Mouse (Mus musculus): ENCODE data around the gene Gcnt1. TPM values are rescaled to one million over a fixed set of nuclear protein-coding genes. Genes with fewer than 3 reads are reported as not detected.

Gene Gcnt1
- 1 to 10 TPM; 1.5 to 2.5 TPM for total RNA-seq (2021)
- long read RNA-seq, experiment 1 = 0 reads
- long read RNA-seq, experiment 2 = 0 reads

DNA sequence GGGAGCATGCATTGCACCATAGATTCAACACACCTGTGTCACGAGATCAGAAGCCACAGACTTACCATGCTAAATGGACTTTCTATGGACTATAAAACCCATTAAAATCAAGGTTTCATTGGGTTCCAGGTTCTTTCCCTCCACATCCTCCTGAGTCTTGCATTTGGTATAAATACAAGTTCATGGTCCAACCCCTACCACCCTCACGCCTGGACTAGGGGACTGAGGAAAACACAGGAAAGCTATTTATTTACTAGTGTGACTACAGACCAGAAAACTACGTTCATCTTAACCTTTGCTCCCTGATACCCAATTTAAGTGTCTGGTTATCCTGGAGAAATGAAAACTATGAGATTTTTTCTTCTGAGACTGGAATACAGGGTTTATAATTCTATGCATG lies at the start of gene Gcnt1:
TSS of gene Gcnt1 (minus strand) at position 144 of the 400 bp plus-strand sequence.
- DNase-seq = no peak

DNA sequence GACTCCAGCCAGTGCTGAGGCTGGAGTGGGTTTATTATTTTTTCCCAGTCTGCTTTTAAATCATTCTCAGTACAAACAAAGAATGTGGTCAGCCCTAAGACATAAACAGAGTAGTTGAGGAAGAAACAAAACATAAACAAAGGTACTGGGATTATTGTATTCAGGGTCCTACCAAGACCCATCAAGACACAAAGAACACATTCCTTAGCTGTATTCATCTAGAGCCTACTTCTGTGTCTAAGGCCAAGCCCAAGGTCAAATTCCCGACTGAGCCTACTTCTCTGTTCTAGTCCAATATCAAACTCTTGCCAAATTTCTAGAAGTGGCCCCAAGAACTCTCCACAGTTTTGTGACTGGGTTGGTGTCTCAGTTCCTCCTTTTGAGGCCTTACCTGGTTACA lies 45.2 kb upstream of the Gcnt1 start:
- no peak for DNase-seq

DNA sequence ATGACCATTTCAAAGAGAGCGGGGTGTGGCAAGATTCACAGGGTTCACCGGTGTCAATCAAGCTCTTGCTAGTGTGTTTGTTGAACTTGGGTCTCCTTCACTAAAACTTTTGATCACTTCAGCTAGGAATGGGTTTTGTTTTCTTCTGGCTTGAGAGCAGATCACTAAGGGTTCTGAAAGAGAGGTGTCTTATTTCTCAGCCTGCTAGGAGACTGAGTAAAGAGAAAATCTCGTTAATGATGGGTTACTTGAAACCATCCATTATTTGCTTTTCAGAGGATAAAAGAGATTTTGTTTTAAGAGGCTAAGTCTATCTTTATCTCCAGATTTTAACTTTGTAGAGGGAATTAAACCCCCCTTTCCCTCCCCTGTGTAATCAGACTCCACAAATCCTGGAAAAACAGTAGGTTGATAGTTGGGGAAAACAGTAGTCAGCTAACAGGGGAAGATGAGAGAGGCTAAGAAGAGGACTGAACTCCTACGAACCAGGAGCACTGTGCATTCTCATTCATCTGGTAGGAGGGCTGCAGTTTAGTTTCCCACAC lies 40.3 kb upstream of the Gcnt1 start:
- DNase-seq = no peak

DNA sequence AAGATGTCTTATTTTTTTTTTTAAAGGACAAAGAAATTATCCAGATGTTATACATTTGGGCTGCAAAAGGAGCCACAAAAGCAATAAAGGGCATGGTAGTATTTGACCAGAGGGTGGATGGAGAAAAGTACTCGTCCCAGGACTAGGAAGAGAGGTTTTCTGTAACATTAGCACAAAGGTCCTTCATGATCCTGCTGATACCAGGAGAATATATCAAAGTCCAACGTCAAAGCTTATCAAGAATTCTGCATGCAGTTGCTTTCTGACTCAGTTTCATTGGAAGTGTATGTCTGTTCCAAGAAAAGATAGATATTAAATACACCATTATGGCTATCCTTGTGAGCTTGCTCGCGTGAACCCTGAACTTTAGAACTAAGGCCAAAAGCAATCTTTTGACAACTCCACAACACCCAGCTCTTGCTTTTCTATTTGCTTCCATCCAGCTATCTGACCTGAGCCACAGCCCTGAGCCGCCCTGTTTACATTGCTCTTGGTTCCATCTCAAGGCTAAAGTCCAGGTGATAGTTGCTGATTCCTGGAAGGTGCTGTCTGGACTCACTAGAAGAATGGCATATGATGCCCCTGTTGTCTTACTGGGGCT lies 37.9 kb upstream of the Gcnt1 start:
- DNase-seq = no peak

DNA sequence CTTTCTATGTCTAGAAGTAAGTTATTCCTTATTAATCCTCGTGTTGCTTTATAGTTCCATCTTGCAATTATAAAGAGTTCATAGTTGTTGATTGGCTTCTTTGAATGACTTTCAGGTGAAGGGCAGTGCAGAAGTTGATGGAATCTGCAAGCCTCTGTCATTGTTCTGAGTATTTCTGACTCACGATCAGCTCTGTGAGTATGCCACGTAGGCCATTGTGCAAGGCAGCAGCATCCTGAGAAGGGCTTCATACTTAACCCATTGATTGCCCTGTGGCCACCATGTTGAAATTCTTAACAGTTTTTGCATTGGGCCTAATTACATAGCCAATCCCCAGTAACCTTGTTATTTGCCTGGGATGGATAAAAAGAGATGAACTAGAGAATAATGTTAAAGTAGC lies 36.7 kb upstream of the Gcnt1 start:
- DNase-seq = peak in 1 of 2 experiments; percentile 40

DNA sequence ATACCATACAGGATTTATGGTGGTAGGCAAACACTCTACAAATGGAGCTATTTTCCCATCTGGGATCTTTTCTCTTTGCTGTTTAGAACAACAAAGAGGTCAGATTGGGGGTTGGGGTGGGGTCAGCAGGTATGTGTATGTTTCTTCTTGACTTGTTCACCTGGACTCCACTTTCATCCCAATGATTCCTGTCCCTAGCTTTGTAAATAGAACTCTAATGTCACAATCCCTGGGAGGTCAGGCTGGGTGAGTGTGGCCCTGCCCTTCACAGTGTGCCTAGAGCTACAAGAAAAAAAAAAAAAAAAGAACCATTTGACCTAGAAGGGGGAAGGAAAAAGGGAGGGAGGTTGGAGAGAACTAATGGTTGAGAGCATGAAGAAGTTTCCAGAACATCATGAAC lies 35.9 kb upstream of the Gcnt1 start:
- peak in 1 of 2 experiments; percentile 40 for DNase-seq

DNA sequence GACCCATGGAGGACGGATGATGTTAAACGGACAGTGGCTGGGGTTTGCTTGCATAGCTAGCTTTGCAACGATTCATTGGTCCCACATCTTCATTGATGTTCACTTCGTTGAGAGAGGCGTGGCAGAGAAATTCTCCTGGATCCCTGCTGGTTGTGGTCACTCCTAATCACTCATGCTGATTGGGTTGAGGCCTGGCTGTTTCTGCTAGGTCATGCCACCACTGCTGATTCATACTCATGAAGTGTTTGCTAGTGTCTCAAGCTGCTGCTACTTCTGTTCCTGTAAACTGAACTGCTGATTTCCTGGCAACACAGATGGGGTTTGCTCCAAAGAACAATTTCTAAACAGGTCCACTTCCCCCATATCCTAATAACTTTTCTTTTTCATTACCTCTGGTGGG lies 34.2 kb upstream of the Gcnt1 start:
- no peak for DNase-seq

DNA sequence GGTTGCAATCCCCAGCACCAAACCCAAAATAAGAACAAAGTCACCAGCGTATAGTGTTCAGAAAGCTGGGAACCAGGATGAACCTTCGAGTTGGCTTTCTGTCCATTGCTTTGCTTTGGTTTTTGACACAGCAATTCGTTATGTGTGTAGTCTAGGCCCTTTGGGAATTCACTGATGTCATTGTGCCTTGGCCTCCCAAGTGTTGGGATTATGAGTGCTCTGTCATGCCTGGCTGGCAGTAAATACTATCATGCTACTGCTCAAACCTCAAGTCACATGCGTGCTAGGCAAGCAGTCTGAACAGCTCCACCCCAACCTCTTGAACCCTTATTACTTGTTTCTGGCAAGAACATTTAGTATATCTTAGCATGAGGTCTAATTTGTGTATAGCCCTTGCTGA lies 30.5 kb upstream of the Gcnt1 start:
- no peak for DNase-seq

DNA sequence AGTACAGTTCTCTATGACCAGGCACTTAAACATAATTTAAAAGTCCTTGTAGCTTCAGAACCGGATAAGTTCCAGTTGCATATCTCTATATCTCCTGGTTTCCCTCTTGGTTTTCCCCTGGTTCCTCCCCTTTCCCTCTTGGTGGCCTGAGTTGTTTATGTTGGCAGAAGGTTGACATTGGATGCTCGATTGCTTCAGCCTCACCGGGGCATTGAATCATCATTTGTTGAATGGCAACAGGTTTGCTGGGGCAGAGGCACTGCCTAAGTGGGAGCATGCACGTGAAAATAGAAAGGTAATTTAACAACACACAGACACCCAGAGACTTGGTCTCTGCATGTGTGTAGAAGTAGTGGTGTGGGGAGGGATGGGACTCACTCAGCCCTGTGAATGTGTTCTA lies 27.9 kb upstream of the Gcnt1 start:
- peak in 1 of 2 experiments; percentile 28 for DNase-seq

DNA sequence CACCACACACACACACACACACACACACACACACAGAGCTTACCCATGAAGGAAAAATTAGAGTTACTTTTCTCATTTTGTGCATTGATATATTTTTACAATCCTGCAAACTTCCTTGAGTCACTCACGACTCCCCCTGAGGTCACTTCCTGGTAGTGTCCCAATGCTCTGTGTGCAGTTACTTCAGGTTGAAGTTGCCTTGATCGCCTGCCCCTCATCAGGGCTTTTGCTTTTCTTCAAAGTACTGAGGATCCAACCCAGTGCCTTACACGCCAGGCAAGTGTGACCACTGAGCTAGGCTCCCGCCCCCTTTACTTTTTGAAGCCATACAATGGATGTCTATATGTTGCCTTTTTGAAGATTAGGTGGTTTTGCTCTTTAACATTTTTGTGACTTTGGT lies 27.3 kb upstream of the Gcnt1 start:
- no peak for DNase-seq

DNA sequence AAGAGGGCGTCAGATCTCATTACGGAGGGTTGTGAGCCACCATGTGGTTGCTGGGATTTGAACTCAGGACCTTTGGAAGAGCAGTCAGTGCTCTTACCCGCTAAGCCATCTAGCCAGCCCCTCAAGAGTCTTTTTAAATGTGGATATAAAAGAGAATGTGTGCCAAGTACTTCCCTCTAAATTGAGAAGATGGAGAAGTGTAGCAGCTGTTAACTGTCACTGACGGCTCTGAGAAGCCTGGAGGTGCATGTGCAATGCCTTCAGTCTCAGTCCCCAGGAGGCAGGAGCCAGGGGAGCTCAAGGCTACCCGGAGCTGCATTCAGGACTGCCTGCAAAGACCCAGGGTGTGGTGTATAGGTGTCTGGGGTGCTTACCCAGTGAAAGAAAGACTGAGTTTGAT lies 25.3 kb upstream of the Gcnt1 start:
- DNase-seq = no peak

DNA sequence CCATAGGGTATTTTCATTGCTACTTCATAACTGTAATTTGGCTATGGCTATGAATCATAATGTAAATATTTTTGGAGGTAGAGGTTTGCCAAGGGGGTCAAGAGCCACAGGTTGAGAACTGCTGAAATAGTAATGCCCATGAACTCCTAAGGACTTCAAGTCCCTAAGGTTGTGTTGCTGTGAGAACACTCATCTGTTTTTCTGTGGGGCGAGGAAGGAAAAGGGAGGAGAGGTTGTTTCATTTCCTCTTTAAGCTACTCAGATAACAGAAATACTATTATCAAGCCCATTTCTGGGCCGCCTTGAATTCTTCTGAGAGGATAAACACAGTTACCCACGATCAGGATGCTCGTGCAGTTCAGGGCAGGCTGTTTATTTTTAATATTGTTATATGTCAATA lies 24.2 kb upstream of the Gcnt1 start:
- DNase-seq = no peak

DNA sequence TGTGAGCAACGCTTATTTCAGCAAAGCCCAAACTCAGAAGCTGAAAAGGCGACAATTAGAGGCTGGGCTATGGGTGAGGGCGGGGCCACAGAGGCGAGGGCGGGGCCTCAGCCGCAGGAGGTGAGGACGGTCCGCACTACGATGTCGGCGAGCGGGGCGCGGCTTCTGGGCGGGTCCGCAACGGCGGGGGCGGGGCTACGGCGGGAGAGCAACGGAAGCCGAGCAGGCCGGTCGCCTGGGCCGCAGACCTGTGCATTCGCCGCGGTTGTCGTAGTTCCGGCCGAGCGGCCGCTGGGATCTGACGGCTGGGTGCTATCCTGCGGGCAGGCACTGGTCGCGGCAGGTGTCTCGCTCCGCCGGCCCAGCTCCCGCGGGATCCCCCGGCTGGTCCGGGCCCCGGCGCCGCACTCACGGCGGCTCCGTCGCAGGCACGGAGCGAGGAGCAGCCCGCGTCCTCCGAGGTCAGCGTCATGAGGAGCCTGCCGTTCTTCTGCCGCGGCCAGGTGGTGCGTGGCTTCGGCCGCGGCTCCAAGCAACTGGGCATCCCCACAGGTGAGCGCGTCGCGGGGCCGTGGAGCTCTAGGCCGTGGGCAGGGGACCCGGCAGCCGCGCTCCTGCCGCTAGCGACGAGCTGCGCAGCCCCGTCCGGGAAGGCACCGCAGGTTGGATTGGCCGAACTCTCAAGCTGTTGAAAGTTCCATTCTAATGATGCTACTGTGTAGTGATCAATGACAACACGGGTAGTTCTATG lies 21.4 kb upstream of the Gcnt1 start, which contains the start of gene Rfk:
TSS of gene Rfk (plus strand) at position 203 of the 751 bp plus-strand sequence.
- peak; percentile 95 to 98 for DNase-seq

DNA sequence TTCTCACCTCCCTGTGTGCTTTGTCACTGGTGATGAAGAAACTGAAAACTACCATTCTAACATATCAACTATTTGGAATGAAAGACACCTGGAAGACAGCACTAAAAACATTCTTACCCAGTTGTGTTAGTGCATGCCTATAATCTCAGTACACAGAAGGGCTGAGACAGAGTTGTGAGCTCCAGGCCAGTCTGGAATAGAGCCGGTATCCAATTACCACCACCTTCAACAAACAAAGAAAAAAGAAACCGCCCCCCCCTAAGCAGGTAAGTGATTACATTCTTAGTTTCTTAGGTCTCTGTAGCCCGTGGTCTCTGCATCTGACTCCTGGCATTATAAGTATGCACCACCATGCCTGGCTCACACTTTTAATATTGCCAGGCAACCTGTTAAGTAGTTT lies 20.2 kb upstream of the Gcnt1 start:
- DNase-seq = no peak

DNA sequence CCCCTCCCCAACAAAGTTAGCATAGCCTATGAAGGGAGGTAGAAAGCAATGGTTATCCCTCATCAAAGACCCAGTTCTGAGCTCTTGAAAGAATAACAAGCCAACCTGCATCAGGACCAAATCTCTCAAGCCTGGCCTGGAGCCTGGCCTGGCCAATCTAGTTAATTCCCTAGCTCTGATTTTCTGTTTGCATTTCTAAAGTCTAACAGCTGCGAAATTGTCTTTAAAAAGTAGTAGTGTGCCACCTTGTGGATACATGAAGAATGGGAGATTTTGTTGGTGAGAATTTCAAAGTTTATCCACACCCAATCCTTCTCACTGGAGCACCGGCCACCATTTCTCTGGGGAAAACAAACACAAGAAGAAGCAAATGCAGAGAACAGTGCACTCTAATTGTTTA lies 15.8 kb upstream of the Gcnt1 start:
- no peak for DNase-seq

DNA sequence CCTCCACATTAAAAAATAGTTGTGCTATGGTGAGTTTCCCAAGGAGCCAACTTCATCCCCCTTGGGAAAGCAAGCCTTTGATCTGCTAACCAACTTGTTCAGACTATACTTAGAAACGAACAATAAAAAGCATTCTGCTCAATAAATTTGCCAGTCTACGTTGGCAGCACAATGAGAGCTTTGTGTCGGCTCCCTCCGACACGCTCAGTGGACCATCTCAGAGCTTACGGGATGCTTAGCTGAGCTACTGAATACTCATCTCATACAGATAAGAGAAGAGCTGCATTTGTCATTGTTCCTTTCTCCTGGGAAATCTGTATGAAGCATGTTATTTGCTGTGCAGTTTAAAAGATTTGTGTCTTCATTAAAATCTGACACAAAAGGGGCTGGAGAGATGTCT lies 13.8 kb upstream of the Gcnt1 start:
- DNase-seq = no peak

DNA sequence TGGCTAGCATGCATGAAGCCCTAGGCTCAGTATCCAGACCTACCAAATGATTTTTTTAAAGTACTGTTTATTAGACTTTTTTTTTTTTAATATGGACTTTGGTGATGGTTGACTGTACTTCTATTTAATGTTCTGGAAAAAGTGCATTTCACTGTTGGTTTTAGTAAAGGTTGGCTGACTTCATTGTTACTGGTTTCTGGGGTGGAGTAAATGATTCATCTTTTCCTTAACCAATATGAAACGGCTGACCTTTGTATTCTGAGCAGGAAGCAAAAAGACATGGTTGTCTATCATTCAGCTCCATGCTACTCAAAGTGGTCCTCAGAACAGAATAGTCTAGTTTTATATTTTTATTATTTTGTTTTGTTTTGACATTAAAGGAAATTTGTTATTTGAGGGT lies 12.8 kb upstream of the Gcnt1 start:
- no peak for DNase-seq

DNA sequence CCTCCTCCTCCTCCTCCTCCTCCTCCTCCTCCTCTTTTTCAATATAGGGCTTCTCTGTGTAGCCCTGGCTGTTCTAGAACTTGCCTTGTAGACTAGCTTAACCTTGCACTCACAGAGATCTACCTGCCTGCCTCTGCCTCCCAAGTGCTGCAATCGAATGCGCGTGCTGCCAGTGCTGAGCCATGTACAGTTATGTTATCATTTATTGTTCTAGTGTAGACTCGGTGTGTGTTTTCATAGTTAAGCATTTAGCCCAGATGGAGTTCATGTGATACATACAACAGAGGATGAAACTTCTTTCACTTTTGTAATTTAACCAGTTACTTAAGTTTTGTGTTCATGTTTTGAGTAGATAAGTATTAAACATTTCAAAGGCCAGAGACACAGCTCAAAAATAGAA lies 12.4 kb upstream of the Gcnt1 start:
- no peak for DNase-seq

DNA sequence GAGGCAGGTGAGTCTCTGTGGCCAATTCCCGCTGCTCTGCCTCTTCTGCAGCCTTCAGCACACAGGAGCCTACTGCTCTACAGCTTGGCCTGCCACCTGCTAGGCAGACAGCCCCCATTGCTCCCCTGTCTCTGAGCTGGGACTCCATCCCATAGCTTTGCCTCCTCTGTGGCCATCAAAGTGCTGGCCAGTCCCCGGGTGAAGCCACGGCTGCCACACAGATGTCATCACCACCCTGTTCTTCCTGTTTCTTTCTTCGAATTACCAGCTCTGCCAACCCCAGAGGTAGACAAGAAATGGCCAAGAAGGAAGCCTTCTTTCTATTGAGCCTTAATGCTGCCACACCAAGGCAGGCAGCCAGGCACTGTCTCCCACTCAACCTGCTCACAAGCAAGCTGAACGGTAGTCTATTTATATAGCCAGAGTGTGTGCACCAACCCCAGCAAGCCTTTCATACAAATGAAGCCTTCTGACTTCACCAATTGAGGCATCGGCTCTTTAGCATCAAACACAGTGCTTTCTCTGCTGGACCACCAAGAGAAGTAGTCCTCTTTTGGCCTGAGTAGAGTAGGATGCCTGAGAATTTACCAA lies 10.3 kb upstream of the Gcnt1 start:
- DNase-seq = no peak

DNA sequence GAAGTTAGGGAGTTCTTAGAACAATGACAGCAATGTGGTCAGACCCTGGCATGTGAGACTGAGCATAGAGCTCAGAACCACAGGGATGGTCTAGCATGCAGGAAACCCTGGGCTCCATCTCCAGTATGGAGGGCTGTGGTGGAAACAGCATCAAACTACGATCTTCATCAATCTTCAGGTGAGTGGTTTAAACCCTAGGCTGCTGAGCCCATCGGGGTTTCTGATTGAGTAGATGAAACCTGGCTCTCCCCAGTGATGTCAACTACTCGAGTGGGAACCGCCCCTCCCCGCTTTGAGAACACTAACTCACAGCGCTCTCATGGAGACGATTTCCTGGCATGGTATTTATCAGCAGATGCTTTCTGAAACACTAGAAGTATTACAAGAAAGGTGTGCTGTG lies 7.9 kb upstream of the Gcnt1 start:
- DNase-seq = no peak

DNA sequence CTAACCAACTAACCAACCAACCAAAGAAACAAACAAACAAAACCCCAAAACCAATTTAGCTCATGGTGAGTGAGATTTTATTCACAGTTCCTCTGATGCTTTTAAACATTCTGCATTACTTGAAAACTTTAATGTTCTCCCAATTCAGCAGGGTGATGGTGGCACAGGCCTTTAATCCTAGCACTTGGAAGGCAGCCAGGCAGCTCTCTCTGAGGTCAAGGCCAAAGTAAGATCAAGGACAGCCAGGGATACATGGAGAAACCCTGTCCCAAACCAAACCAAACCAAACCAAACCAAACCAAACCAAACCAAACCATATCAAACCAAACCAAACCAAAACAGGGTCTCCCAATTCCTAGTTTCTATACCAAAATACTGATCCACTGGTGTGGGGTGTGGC lies 6.2 kb upstream of the Gcnt1 start:
- DNase-seq = no peak

DNA sequence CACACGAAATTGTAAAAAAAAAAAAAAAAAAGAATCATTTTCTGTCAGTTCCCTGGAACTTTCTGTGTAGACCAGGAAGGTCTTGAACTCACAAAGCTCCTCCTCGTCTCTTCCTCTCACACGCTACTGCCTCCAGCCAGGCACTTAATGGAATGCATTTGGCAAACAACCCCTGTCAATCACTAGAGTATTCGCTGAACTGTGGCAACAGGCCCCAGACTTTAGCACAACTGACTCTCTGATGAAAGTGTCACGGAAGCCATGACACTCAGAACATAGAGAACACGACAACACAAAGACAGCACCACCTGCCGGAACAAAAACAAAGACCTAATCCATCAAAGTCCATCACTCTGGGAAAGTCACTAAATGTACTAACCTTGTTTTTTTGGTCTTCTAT lies 3.1 kb downstream of the Gcnt1 start:
- no peak for DNase-seq

DNA sequence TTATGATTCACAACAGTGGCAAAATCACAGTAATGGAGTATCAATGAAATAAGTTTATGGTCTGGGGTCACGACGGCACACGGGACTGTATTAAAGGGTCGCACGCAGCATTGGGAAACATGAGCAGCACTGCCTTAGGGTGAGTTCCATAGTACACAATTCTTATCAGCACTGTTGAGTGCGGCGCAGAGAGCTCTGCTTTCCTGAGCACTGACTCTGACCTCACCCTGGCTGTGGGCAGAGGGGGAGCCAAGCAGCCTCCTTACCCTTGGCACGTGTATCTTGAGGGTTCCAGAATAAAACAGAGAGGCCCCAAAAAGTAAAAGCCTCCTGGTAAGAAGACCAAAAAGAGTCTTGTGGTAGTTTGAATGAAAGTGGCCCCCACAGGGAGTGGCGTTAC lies 4.1 kb downstream of the Gcnt1 start:
- no peak for DNase-seq

Data from adrenal gland, postnatal 36 days (tissue).